Mouse (Mus musculus) lung, postnatal 36 days (tissue): ENCODE results near the gene Icam1.
A peak's percentile ranks its signal among the peaks of the same experiment; 100 is the strongest.

Experiments used
- DNase-seq: peaks from one replicate; pipeline ENCODE4 v3.0.0; 2022; ENCODE audit warnings: mixed read lengths

Icam1 gene

DNA sequence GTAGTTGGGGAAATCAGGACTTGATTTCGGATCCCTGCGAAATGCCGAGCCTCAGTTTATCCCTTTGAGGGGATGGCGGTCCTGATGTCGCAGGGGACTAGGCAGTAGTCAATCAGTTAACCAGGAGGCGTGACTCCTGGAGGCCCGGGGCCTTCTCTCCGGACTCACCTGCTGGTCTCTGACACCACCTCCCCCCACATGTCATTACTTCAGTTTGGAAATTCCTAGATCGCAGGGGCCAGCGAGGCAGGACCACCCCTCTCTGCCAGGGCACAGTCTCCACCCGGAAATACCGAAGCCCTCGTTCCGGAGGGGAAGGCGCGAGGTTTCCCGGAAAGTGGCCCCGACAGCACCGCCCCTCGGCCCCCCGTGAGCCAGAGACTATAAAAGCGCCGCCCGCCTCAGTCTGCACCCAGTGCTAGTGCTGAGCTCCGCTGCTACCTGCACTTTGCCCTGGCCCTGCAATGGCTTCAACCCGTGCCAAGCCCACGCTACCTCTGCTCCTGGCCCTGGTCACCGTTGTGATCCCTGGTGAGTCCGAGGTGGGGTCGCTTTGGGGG is at the start of gene Icam1:
Gene Icam1 (plus strand): TSS at position 415 of the 560 bp plus-strand sequence.
- DNase-seq, result peak; percentile 90

DNA sequence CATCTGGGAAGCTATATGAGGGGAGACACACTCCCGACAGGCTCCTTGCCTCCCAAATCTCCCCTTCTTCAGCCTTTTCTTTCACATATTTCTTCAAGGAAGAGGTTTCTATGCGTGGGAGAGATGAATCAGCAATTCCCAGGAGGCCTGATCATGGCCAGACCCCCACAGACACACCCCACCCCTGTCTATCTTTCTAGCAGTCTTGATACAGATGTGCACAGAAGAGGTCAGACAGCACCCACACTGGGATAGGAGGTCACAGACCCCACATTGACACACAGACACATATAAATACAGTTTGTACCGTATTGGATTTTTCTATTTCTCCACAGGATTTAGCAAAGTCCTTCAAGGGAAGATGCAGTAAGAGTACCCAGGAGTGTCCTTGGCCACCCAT is 49.8 kb upstream of the Icam1 start:
- DNase-seq, result no peak

DNA sequence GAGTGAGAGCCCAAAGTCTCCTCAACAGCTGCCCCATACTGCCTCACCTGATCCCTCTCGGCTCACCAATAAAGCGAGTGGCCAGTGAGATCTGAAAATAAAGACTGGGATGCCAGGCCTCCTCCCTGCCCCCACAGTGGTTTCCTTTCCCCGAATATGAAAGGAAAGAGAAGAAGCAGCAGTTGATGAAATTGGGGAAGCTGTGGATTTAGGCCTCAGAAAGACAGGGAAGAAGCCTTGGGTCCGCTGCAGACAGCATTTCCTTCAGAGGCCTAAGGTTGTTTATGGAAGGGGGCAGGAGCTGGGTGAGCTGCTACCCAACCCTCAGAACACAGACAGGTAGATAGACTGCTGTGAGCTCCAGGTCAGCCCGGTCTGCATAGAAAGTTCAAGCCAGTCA is 49.0 kb upstream of the Icam1 start:
- no peak for DNase-seq

DNA sequence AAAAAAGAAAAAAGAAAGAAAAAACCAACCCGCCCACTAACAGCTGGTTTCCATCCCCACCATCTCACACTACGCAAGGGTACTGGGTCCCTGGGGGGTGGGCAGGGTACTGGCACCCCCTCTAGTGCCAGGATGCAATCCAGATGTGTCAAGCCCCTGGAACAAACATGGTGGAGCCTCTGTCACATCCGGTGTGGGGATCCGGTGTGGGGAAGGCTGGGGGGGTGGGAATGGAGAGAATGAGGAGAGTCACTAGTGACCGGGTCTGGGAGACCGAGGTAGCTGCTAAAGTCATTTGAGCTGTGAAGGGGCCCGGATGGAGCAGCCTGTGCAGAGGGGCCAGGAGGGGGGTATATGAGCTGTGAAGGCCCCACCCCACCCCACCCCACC is 44.0 kb upstream of the Icam1 start:
- DNase-seq, result peak; percentile 52

DNA sequence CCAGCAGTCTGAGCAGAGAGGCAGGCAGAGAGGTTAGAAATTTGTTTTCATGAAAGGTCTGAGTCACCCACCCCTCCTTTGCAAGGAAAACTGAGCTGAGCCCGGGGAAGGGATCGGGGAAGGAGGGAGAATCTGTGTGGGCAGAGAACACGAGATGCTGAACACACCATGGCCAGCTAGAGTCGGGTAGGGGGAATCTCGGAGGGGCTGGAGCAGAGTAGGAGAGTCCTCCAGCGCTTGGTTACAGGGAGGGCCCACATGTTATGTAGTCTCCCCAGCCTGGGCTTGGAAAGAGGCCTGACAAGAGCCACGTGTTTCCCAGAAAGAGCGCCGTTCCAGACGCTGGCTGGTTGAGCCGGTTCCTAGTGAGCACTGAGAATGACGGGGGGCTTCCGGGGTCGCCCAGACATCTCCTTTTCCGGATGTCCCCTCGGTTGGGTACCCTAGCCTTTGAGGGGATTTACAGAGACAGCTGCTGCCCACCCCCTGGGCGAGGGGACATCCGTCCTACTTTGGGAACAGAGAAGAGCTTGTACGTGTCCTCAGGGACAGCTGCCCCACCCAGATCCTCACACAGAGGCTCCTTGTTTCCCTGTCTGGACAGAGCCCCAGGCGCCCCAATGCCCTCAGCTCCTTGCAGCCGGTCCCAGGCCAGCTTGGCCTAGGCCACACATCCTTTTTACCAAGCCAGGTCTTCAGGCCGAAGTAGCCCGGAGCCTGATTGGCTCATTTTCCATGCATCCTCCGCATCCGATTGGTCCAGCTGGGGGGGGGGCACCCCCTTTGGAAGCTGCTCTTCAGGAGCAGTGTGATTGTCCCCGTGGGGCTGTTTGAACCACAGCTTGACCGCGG is 43.4 kb upstream of the Icam1 start:
- peak; percentile 67 for DNase-seq

DNA sequence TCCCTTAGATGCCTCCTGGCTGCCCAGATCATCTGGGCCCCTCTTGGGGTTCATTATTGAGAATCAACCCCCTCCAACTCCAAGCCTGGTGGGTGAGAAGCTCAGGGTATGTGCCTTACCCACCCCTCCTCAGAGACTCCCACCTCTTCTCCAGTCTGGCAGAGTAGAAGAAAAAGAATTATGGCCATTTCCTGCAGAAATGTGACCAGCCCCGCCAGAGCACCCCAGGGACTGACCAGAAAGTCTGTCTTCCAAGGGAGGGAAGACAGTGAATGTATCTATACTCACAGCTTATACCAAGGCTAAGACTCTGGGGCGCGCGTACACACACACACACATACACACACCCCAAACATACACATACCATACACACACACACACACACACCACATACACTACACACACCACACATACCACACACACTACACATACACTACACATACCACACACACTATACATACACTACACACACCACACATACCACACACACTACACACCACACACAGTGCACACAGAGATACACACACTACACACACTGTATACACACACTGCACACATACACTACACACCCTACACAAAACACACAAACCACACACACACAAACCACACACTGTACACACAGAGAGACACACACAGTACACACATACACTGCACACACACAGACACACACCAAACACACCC is 42.6 kb upstream of the Icam1 start:
- no peak for DNase-seq

DNA sequence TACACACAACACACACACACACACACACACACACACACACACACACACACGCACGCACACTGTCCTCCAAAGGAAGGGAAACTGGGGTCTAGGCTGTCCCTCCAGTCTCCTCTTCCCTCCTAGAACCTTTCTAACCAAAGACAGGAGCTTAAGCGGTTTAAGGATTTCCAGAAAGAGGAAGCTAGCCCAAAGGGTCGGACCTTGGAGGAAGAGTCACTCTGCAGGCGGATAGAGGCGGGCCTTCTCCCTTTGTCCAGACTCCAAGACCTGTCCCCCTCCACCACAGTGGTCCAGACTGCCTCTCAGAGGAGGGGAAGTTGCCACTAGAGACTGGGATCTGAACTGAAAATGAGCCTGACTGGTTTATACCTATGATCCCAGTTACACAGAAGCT is 42.1 kb upstream of the Icam1 start:
- peak; percentile 47 for DNase-seq

DNA sequence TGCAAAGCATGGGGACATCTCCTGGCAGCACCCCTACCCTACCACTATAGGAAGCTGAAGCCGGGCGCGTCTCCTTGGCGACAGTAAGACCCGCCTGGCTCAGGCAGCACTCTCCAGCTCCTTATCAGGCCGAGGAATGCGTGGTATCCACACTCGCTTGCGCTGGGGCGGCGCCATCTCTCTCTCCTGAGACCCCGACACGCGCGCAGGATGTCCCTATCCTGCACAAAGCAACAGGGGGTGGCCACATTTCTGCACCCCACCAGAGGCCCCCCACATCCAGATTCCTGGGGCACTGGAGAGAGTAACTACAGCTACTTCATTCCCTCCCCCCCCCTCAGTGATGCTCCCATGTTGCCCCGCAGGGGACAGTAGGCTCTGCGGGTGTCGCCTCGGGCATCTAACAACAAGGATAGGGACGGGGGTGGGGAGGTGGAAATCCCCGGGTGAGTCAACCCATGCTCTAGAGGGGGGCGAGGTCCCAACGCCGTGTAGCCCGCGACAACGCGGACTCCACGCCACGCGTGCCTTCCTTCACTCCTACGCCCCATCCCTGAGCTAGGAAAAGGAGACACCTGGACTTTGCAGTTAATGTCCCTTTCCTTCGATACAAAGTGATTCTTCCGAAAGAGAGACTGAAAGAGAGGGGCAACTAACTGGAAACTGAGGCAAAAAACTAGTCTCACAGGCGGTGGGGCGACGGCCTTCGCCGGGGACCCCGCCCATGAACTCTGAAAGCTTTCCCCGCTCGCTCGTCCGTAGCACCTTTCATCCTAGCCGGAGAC is 40.2 kb upstream of the Icam1 start:
- peak; percentile 78 for DNase-seq

DNA sequence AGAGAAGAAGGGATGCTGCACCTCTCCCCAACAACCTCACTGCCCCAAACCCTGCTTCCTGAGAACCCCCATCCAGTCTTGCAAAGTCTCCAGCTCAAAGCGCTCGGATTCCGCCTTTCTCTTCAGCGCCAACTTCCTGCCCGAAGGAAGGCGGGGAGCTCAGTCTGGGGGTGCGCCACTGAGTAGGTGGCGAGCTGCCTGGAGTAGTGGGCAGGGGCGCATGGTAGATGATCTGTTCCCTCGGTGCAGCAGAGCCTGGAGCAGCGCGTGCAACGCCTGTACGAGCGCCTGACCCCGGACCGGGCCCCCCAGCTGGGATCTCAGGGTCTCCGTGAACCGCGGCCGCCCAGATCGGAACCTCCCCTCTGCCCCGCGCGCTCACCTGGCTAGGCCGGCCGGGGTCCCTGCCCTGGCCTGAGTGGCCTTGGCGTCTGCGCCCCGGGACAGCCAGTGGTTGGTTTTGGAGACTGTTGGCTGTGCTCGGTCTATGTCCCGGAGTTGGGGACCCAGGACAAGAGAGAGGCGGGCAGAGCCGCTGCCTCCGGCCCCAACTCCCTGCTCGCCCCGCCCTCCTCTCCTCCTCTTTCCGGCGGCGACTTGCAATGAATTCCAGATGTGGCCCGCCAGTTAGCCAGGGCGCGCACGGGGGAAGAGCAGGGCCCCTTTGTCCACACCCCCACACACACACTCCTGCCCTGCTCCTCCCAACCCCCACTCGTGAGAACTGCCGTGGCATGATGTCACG is 39.4 kb upstream of the Icam1 start, which contains the start of gene S1pr2:
Gene S1pr2 (minus strand): TSS at position 566 of the 745 bp plus-strand sequence.
- DNase-seq, result peak; percentile 89

DNA sequence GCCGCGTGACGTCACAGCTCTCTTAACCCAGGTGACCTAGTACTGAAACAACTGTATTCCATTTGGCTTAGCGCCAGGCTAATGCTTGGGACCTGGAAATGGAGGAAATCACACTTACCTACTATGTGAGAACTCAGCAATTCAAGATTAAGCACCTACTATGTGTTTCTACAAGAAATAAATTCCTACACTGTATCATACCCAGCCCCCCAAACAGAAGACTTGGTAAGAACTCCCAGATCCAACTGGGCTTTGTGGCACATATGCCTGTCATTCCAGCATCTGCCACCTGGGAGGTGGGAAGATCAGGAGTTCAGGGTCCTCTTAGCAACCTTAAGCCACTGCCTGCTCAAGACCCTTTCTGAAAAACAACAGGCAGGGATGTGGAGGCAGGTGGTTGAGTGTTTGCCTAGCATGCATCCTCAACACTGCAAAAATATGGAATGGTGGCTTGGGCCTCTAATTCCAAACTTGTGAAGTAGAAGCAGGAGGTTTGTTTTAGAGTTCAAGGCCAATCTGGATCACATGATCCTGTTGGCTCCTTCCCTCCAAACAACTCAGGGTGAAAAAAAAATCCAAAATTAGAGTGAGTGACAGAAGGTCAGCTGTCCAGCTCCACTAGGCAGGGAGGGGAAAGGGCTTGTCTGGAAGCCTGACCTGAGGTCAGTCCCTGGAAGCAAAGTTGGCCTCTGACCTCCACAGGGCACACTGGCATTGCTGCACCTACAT is 38.7 kb upstream of the Icam1 start:
- DNase-seq, result peak; percentile 39

DNA sequence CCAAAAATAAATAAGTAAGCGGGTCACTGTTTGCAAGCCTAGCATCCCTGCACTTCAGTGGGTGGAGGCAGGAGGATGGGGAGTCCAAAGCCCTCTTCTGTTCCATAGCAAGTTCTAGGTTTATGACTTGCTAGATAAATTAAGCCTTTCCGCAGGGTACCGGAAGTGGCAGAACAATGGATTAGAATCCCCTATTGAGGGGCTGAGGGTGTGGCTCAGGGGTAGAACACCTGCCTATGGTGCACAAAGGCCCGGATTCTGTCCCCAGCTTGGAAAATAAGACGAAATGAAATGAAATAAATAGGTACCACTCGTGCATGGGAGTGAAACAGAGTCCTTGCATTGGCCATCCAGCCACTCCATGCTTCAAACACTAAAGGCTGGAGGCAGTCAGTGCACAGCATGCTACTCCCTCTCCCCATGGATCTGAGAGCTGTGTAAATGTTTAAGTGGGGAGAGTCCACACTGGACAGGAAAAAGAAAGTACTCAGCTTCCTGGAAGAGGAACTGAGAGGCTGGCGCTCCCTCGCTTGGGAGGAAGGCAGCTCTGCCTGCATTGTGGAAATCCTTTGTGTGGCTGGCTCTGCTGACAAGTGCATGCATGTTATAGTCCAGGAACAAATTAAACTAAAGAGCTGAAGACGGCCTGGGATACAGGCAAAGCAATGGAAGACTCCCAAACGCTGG is 37.2 kb upstream of the Icam1 start:
- DNase-seq, result peak; percentile 35

DNA sequence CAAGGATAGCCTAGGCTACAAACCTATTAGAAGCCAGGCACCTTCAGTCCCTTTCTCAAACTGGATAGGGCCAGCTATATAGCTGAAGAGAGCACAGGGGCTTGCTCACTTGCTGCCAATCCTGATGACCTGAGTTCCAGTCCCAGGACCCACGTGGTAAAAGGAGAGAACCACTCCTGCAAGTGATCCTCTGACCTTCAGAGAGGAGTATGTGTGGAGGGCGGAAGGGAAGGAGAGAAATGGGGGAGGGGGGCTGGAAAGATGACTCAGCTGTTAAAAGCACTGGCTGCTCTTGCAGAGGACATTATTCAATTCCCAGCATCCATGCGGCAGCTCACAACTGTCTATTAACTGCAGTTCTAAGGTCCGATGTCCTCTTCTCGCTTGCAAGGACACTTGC is 36.6 kb upstream of the Icam1 start:
- no peak for DNase-seq

DNA sequence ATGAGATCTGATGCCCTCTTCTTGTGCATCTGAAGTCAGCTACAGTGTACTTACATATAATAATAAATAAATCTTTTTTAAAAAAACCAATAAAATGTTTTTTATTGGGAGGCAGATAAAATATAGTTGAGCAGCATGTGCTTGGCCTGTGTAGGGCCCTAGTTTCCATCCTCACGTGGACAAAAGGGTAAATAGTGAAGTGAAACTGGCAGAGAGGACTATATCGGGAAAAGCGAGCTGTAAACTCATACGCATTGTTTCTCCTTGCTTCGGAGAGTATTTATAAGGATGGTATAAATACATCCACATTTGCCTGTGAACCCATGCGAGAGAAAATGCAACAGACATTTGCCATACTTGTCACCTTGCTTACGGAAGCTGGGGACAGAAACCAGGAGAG is 36.0 kb upstream of the Icam1 start:
- no peak for DNase-seq

DNA sequence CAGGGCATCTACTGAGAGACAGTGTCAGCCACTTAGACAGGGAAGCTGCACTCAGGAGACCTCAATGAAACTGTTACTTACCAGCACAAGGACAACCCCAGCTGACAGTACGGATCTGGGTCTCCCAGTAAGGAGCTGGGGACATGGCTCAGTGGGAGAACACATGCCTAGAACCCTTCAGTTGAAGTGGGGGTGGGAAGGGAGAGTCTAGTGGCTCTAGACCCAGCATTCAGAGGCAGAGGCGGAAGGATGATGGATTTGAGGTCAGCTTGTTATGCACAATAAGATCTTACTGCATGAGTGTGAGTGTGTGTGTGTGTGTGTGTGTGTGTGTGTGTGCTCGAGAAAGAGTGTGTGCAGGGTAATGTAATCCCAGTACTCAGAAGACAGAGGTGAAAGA is 33.6 kb upstream of the Icam1 start:
- DNase-seq, result no peak

DNA sequence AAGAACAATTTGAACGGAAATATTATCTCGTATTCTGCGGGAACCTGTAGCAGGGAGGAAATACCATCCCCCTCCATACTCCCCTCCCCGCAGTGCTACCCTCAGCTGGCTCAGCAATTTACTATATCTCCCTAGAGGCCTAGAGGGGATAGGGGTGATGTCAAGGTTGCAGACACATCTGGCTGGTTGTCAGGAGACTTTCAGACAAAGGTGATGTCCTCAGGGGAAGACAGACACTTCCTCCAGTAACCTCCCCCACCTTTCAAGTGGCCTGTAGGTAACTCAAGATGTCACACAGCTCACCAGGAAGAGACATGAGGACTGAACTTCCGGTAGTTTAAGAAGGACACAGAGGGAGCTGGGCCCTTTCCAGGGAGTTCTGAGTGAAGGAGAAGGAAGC is 32.6 kb upstream of the Icam1 start:
- no peak for DNase-seq

DNA sequence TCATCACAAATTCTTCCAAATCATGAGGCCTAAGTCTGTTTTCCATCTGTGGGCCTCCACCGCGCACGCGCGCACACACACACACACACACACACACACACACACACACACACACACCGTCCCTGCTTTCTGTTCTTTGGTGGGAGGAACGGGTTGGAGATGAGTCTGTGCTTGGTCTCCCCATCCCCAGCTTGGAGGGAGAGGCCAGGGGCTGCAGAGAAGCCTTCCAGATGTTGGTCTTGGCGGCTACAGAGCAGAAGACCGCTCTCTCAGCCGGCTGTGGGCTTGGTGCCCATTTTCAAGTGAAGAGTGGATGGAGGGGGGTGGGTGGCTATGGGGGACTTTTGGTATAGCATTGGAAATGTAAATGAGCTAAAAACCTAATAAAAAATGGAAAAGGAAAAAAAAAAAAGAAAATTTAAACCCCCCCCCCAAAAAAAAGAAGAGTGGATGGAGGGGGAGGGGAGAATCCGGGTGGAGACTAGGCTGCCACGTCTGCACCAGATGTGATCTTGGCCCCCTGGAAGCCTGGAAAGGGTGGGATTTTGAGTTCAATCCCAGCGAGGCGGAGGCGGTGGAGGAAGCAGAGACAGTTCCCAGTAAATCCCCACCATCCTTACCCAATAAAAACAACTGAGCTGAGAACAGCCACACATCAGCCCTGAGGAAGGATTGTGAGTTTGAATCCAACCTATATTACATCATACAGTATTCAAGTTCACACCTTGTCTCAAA is 28.7 kb upstream of the Icam1 start:
- DNase-seq, result no peak

DNA sequence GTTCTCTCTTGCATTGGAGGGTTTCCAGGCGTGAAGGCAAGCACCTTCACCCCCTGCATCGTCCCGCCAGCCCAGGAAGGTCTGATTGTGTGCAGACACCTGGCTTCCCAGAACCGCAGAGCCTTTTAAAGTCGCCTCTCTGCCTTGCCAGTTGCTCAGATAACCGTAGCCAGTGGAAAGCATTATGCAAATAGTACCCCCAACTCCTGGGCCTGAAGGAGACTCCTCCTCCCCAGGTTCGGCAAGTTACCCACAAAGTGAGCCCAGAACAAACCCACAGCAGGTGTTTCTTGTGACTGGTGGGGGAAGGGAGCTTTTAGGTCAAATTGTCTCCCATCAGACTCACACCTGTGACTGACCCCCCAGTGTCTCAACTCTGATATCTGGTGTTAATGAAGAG is 27.8 kb upstream of the Icam1 start:
- DNase-seq, result no peak

DNA sequence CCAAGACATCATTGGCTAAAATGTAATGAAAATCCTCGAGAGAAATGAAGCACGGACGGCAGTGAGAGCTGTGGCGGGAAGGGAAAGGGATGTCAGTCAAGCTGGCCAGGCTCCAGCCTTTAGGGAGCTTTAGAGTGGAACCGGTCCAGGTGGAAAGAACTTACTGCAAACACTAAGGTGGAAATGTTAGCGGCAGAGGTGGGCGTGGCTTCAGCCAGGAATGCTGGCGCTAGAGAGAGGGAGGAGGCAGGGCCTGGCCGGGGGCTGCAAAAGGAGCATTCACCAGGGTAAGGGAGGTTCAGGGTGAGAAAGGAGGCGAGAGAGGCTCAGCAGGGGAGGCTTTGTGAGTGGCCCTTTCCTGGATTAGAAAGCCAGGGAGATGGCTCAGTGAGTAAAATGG is 24.9 kb upstream of the Icam1 start:
- DNase-seq, result peak; percentile 86

DNA sequence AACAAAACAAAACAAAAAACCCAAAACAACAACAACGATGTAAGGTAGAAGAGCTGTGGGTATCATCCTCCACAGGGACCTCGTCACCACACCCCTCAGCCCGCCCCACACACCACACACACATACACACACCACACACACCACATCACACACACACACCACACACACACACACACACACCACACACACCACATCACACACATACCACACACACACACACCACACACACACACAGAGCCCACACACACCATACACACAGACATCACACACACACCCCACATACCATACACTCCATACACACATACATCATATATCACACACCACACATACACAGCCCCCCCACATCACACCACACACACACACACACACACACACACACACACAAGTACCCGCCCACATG is 24.2 kb upstream of the Icam1 start:
- DNase-seq, result no peak

DNA sequence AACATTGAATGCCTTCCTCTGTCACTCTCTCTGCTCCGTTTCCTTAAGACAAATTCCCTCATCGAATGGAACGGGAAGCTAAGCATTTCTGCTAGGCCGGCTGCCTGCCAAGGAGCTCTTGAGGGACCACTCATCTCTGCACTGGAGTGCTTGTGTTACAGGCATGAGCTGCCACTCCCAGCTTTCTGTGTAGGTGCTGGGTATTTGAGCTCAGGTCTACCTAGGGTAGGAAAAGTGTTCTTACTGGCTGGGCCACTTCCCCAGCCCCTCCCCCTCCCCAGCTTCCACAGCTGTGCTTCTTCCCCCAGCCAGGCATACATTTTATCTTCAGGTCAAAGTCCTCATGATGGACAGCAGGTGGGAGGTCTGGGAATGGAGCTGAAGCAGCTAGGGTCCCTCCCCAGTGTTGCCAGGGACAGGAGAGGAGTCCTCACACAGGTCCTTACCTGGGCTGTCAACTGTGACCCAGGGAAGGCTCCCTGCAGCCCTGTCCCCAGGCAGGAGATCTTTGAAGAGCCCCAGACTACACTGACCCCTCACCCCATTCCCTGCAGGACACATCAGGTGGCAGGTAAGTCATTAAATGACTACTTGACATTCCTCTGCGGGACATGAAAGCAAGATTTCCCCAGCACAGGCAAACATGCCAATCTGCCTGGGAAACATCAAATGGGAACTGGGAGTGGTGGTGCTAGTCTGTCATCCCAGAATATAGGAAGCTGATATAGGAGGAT is 22.5 kb upstream of the Icam1 start:
- DNase-seq, result peak; percentile 95
